Mouse (Mus musculus) spleen, postnatal 14 days (tissue): Measurements from ENCODE around the gene Adamts9.

Experiments
- DNase-seq, 2 experiments: peaks; one replicate each; pipeline ENCODE4 v3.0.0; 2021 to 2022; ENCODE audit warnings: low spot score in 2 of 2

Gene Adamts9

DNA sequence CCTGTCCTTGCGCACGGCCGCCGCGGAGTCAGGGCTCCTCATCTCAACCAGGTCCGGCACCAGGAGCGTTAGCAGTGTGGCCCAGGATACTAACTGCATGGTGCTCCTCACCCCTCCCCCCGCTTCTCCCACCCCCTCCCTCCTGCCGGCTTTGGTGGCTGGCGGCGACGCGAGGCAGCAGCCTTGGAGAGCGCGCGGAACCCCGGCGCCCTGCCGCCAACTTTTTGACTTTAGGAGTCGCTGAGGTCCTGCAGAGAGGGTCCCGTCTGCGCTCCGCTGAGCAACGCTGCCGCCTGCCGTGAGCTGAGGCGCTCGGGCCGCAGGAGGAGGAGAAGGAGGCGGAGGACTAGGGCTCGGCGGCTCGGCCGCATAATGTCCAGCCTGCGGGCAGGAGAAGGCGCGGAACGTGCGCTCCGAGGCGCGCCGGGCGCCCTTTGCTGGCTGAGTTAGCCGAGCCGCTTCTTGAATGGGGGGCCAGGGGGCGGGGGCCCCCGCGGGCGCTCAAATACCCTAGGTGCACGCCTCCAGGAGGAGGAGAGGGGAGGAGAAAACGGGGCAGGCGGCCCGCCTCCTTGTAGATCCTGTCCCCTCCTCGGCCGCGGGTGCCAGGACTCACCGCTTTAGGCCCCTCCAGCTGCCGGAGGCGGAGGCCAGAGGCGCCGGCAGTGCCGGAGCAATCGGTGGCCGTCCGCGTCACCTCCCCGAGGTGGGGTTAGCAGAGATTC, at the start of gene Adamts9:
TSS of gene Adamts9 (minus strand) at position 436 of the 725 bp plus-strand sequence.
- DNase-seq: peak in 1 of 2 experiments; percentile 11

DNA sequence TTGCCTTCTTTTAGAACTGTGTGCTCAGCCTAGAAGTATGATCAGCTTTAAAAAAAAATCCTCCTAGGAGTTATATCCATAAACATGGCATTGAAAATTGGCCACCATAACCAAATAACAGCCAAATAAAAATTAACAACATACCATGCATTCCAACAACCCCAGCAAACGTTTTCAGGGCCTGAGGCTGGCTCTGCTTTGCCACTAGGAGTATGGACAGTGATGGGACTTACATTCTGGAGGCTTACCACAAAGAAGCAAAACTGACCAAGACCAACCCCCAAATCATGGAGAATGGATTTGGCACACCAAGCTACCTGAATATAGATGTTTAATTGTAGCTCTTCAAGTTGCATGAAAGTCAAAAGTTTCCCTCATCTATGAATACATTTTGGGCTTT, 48.3 kb upstream of the Adamts9 start:
- DNase-seq: no peak

DNA sequence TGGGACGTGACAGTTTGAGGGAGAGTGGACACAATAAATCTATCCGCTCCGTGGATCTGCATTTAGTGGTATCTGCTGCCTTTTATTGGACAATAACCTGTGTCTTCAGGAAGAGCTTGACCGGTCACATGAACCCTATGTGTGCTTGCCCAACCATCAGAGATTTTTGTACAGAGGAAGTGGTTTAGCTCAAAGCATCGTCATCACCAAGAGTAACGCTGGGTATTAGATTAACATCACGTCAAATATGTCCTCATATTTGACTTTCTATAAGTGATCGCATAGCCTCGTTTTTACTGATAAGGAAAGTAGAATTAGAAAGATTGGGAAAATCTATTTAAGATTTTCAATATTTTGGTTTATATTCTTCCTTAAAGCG, 45.3 kb upstream of the Adamts9 start:
- DNase-seq: no peak

DNA sequence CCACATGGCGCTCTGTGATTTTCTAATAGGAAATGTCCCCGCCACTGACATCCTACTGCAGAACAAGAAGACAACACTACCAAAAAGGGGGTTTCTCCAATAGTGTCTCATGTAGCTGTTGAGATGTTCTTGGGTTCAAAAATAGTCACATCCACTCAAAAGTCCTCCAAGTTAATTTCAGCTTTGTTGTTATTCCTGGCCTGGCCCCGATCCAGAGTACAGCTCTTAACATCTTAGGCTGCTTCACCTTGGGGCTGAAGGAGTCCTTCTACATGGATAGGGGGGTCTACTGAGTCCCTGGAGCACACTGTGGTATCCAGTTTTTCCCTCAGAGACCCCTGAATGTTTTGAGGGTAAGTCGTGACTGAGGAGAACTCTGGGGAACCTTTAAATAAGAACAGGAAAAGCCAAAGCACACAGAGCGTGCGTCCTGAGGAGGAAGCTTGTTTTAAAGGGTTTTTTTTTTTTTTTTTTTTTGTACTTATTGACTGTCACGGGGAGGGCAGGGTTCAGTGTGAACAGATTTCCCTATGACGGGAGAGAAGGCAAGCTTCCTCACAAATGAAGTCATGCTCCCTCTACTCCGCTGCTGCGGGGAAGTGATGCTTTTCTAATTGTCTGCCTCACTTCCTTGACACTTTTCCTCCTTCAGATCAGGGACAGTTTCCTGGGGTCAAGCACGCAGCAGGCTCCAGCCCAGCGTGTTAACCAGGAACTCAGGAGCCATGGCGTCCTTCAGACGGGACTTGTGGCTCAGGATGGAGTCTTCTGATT, 44.7 kb upstream of the Adamts9 start:
- no peak for DNase-seq

DNA sequence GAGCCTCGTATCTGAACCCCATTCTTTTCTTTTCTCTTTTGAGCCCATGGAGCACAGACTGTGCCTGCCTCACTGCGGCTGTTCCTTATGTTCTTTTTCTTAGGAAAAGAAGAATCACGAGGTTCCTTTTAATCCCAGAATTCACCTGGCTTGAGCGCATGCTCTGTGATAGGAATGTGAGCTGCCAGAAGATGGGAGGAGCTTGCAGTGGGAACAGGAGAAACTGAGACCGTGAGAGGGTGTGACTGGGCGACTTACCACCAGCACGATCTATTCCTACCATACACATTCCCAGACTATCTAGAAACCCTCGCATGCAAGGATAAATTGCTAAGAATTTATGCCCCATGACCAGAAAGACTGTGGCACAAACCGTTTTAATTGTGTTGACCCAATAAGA, 44.1 kb upstream of the Adamts9 start:
- DNase-seq: no peak

DNA sequence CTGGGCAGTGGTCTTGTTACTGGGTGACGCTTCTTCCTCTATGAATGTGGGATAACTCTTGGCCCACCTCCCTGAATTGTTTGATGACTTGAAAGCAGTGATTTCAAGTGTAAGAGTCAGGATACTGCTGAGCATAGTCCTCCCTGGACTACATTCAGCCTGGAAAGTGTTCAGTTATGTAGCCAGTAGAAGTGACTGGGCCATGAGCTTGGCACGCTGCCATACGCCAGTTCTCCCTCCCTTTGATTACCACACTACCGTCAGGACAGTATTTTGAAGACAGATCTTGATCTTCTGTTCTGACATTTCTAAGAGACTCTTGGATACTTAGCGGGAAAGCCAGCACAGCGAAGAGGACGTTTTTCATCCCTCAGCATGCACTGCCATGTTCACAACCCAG, 40.1 kb upstream of the Adamts9 start:
- no peak for DNase-seq

DNA sequence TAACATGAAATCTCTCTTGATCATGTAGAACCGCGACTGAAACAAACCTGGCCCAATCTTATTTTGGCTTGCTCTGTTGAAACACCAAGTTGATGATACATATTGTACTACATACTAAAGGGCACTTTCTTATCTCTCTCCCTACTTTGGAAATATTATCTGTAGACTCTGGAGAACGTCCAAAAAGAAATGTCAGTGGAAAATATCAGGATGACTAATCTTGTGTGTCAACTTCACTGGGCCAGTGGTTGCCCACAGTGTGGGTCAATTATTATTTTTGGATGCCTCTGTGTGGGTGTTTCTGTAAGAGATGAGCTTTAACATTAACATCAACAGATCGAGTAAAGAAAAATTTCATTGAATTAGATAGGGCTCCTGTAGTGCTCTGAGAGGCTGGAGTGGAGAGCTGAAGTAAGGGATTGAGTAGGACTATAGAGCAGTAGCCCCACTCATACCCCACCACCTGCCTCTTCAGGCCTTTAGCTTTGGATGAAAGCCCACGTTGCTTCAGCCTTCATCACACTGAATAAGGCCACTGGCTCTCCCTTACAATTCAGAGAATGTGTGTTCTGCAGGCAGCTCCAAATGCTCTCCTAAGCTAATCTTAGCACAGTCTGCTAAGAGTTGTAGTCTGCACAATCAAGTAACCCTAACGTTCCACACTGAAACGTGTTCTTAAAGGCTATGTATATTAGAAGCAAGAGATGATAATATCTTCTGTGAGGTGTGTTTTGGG, 38.3 kb upstream of the Adamts9 start:
- no peak for DNase-seq

DNA sequence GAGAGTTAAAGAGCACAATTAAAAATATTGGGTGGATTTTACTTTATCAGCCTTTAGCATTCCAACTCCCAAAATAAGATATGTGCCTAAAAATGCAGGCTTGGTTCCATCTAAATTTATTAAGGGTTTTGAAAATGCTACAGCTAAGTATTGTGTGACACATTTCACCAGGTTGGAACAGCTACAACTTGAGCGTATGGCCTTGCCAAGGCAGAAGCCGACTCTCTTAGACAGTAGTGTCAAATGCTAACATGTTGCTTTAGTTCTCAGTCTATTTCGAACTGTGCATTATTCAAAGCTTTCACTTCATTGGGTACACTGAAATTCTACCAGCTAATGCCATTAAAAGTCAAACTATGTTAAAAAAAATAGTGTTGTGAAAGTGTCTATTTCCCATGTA, 30.0 kb upstream of the Adamts9 start:
- DNase-seq: no peak

DNA sequence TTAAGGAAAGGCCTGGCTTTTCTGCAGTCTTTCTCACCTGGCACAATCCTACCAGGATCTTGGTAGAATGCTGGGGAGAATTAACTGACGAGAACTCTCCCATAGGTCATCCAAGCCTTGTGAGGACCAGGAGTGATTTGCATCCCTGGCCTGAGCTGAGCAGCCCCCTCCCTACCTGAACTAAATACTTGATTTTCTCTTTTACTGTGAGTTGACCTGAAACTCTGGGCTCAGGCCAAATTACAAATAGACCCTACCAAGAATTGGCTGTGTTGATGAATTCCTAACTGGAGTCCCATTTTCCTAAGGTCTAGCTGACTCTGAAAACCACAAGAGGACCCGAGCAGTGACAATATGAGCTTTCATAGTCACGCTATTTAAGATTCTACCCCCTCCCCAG, 25.4 kb upstream of the Adamts9 start:
- DNase-seq: no peak

DNA sequence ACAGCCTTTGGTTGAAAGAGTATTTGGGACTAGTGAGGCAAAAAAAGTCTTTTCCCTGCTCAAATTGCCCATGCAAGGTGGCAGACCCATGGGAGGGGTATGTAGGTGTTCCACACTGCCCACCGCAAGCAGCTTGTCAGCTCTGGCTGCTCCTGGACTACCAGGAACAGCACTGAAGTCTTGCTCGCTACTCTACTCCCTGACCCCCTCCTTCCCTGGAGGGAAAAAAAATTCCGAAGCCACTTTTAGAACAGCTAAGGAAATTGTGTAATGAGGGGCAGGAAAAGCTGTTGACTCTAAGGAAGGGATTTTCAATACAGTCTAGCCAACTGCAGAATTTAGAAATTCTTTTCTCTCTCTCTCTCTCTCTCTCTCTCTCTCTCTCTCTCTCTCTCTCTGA, 24.9 kb upstream of the Adamts9 start:
- no peak for DNase-seq

DNA sequence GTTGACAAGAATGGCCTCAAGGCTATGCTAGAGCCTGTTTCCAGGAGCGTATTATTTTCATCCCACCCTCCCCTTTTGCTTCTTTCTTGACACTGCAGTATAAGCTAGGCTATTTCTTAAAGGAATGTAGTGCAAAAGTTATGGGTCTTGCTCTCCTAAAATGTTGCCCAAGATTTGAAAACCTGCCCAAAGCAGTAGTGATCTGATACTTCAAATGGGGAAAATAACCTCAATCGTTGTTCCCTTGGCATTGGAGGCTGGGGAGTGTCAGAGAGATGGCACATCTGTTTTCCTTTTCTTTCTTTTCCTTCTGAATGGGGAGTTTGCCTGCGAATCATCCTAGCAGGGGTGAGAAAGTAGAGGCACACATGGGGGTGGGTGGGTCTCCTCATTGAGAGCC, 19.7 kb upstream of the Adamts9 start:
- DNase-seq: no peak

DNA sequence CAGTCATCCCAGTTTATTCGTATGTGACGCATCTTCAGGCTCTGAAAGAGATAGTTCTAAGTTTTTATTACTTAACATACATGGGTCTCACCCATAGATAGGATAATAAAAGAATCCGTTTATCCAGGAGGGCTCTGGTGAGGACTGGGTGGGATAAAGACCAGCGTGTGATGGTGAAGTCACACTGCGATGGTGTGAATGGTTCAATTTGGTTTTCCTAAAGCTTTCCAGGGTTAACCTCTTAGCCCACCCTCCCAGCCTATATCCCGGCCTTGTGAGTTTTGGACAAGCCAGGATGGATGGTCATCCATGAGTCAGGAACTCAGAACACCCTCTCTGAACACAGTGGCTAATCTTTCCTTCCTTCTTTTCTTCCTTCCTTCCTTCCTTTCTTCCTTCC, 17.7 kb upstream of the Adamts9 start:
- no peak for DNase-seq

DNA sequence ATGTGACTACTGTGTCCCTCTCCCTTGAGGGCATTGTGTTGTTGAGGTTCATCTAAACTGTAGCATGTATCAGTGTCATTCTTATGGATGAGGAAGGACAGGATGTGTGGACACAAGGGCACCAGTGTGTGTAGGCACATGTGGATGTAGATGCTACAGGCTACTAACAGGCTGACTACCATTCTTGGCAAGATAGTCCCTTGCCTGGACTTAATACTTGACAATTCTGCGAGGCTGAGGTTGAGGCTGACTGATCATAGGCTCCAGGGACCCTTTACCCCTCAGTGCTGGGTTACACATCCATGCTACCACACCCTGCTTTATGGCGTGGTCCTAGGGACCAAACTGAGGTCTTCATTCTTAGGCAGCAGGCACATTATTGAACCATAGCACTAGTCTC, 16.1 kb upstream of the Adamts9 start:
- no peak for DNase-seq

DNA sequence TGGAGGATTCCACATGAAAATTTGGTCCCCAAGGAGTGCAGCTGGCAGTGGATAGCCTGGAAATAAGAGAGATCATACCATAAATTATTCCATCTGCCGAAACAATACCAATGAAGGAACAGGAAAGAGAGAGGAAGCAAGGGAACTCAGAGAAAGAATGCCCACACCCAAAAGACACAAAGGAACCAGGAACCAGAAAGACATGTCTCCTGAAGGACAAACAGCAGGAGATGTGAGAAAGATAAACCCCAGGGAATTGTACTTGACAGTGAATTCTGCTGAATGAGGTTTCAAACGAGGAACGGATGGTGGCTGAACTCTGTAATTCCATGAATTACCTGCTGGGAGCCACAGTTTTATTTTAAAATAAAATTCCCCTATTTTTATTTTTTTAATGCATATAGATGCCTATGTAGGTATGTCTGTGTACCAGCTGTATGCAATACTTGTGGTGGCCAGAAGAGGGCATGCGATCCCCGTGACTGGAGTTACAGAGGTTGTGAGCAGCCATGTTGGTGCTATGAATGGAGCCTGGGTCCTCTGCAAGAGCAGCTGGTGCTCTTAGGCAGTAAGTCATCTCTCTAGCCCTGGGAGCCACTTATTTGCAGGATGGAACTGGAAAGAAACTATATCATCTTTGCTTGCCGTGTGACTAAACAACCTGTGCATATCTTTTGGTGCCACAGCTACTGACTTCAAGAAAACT, 4.2 kb upstream of the Adamts9 start:
- DNase-seq: no peak

DNA sequence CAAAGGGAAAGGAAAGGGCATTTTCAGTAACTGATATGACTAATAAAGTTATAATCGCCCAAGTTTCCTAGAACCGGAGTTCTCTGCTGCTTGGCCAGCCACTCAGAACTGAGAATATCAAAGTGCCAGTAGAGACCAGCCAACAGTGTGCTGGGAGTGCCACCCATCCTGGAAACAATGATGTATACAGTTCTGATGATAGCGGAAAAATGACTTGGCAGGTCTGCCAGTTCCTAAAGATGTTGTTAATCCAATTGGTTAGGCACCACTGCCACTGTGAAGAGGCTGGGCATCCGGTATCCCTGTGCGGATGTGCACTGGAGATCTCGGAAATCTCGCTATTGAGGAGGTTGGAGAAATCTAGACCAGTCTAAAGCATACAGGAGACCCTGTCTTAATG, 1.4 kb upstream of the Adamts9 start:
- no peak for DNase-seq

DNA sequence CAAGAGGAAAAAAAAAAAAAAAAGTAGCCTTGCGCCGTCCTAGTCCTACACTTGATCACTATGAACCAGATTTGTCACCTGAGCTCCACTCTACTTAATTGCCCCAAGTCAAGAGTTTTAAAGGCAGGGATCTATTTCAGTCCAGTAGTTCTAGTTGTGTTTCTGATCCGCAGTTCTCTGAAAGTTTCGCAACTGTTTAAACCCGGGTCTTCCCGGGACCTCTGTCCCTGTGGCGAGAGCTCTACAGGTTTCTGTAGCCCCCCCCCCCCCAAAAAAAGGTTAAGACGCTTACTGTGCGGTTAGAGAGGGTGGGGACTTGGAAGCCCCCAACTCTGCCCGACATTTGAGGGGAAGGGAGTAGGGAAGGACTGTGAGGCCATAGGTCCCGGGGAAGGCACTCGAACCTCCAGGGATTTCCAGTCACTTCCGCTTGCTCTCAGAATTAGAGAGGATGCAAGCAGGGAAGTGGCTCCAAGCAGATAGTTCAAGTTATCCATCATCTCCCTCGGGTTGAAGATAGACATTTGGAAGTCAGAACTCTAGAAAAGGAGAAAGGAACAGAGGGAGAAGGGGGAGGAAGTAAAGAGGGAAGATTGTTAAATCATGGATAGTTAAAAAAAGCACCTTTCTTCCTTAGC, 875 bp upstream of the Adamts9 start:
- DNase-seq: no peak

DNA sequence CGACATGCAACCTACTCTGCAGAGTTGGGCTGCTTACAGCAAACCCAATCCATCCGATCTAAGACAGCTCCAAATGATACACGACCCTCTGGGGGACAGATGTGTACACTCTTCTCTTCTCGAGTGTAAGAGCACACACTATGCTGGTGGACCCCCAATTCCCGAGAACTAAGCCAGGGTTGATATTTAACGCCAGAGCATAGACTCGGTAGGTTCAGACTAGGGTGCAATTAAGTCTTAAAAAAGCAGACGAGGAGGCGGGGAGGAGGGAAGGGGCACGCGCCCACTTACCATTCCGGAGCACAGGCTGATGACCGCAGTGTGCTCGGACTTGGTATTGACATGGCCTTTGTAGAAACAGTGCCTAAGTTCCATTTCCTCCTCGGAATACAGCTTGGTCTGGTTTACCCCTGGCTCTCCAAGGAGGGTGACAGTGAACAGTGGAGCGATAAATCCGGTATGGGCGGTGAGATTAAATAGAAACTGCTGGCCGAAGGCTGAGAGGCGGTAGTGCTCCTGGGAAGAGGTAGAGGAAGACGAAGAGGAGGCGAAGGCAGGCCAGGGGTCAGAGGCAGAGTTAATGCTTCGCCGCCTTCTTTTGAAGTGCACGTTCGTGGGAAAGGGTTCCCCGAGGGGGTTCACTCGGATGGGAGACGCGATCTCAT, 1.4 kb downstream of the Adamts9 start:
- DNase-seq: no peak

DNA sequence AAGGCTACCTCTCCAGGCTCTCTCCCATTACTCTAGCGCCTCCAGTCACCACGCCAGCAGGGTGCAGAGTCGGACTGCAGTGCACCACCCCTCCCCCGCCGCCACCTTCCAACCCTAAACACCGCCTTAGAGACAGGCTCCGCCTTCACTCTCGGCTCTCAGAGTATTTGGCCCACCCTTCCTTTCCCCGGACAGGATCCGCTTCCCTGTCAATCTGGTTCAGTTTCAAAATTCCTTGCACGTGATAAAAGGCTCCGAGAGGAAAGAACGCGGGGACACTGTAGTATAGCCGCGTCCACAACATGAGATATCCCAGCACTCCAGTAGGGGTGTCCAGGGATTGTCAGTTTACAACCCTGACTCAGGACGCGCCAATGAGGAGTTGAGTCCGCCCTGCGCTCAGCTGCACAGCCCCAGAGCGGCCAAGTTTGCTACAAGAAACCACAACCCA, 2.0 kb downstream of the Adamts9 start:
- DNase-seq: no peak

DNA sequence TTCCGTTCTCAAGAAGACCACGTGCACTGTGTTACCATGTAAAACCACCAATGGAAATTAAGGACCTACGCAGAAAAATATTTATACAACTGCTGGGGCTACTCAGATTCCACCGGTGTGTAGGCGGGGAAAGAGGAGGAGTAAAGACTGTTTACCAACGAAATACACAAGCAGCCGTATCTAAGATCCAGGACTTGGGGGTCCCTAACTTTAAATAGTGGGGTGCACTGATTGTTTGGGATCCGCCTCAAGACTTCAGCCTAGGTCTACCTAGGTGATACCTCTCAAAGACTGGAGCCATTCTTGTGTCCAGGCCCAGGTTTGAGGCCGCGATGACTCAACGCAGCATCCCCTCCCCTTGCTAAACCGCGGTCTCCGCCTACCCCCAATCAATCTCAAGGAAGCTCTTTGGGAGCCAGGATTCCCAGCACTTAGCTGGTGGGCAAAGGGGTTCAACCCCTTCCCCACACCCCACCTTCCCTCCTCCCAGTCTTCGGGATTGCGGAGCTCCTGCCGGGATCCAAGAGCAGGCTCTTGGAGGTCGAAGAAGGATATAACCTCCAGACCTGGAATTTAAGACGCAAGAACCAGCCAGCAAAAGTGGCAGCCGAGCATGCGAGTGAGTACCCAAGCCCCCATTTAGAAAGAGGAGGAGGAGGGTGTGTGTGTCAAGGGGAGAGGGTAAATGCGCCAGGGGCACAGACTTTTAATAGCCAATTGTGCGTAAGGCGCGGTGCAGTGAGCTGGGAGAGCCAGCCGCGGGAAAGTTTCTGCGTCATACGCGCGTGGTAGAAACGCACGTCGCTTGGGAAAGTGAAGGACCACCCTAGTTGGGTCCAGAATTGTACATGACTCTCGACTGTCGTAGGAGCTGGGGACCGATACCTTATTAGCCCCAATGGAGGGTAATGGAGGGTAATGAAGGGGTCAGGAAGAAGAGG, 2.8 kb downstream of the Adamts9 start:
- DNase-seq: no peak

DNA sequence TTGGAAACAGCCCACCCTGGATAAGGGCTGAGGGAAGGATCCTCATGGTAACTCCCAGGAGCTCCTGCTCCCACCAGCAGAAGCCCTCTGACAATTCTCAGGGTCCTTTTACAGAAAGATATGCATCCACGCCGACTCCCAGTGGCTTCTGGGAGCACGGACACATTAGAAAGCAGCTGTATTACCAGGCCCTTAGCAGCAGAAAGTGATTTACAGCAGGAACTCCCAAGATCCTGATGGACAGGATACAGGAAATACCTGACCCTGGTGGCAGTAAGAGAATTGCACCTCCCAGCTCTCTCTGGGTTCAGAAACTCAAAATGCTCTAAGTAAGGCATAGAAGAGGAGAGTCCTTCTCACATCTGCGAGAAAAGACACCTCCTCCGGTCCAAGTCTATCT, 15.0 kb downstream of the Adamts9 start:
- no peak for DNase-seq
